Mouse (Mus musculus): ENCODE results near the gene Pagr1b. TPM values are rescaled to one million over a fixed set of nuclear protein-coding genes. Genes with fewer than 3 reads are reported as not detected.

The Pagr1b gene
- polyA plus RNA-seq, 1 experiment from 2014 or later = not detected

DNA sequence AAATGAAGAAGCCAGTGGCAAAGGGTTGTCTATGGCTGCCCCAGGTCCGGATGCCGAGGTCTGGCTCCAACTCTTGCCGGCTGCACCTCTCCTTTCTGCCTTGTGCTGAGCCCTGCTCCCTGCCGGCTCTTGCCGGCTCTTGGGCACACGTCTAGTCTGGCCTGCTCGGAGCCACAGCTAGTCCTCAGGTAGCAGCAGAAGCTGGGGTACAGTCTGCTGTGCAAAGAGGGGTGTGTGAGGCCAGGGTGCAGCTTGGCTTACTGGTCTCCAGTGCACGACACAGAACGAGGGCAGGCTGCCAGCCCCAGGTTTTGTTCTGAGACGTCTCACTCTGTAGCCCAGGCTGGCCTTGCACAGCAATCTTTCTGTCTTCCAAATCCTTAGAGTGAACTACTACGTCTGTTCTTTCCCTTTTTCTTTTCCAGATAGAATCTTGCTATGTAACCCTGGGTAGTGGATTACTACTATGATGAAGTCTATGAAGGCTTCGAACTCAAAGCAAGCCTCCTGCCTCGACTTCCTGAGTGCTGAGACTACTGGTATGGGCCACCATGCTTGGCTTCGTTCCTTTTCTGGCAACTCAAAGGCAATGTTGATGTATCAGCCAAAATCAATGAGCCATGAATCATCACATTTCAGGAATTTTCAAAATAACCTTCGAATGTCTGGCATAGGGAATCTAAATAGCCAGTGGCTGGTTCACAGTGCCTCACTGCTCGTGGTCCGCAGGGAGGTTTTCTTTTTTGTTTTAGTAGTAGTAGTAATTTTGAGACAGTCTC lies 6.8 kb downstream of the Pagr1b start:
- H3K27ac ChIP-seq (replicated peaks in 1 of 2; ENCODE audit: control insufficient read depth in 1 of 2, insufficient read depth in 1 of 2, low read depth in 2 of 2, low read length in 2 of 2) = peak overlapping the region in 1 of 2 experiments; percentile 59; a peak in 1 of 4 replicates
- H3K4me2 ChIP-seq (ENCODE audit: low read length) = no peak overlapping the region
- H3K9me3 ChIP-seq (ENCODE audit: control insufficient read depth, low read length) = no peaks in the 10 kb centered on the region
- 81% methylated on average over 17 of the region's 17 CpGs for WGBS
- no peak overlapping the region for H3K4me3 ChIP-seq (ENCODE audit: control insufficient read depth in 1 of 2, insufficient read depth in 1 of 2, low read depth in 1 of 2, low read length in 2 of 2)
- peaks cover 11 to 17% of the 10 kb centered on the region in 2 experiments for H3K4me1 ChIP-seq (ENCODE audit: control insufficient read depth in 2 of 2, insufficient read depth in 2 of 2, low read length in 2 of 2)
- H3K27me3 ChIP-seq (ENCODE audit: control insufficient read depth, insufficient read depth, low read length) = no peaks in the 10 kb centered on the region
- no peak overlapping the region for H3K9ac ChIP-seq (ENCODE audit: low read length)
- peaks cover 17% of the 10 kb centered on the region for H3K36me3 ChIP-seq (ENCODE audit: control insufficient read depth, insufficient read depth, low read length)
- no peak for ATAC-seq (ENCODE audit: insufficient number of reproducible peaks, insufficient read depth, low FRiP score, low read depth)

DNA sequence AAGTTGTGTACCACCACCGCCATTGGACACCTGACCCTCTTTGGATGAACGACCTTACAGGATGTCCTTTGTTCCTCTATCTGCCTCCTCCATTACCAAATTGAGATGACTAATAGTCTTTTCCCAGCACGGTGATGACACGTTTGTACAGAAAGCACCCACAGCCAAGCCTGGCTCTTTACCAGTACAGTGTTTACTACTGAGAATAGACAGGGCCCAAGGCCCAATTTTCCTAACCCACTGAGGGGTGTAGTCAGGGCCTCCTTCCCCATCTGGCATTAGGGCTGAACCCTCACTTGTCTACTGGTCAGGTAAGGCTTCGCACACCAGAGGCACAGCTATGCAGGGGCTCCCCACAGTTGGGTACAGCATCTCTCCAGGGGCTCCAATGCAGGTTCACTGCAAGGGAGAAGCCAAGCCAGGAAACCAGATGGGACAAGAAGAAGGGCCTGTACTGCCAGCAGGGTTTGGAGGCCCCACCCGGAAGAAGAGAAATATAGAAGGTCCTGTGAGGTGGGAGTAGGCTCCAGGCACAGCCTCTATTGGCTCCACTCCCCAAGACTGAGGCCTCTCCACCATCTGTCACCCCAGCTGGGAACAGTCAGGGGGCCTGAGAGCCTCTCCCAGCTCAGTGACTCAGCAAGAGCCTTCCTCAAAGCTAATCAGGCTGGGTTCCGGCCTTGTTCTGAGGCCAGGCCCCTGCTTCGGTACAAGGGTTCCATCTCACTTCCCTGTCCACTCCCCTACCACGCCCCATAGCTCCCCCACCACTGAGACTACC lies 7.9 kb downstream of the Pagr1b start:
- Histone ChIP-seq H3K4me3 (ENCODE audit: control insufficient read depth in 1 of 2, insufficient read depth in 1 of 2, low read depth in 1 of 2, low read length in 2 of 2) (no peak overlapping the region), H3K36me3 (ENCODE audit: control insufficient read depth, insufficient read depth, low read length) (peaks cover 14% of the 10 kb centered on the region), H3K27ac (replicated peaks in 1 of 2; ENCODE audit: control insufficient read depth in 1 of 2, insufficient read depth in 1 of 2, low read depth in 2 of 2, low read length in 2 of 2) (peak overlapping the region; percentile 57 to 59), H3K9ac (ENCODE audit: low read length) (peak overlapping the region; percentile 26; the same call in 1 of the 2 replicates), H3K9me3 (ENCODE audit: control insufficient read depth, low read length) (no peaks in the 10 kb centered on the region), H3K27me3 (ENCODE audit: control insufficient read depth, insufficient read depth, low read length) (no peaks in the 10 kb centered on the region), H3K4me2 (ENCODE audit: low read length) (no peak overlapping the region), H3K4me1 (ENCODE audit: control insufficient read depth in 2 of 2, insufficient read depth in 2 of 2, low read length in 2 of 2) (peaks cover 9 to 10% of the 10 kb centered on the region in 2 experiments)
- 28% methylated on average over 9 of the region's 9 CpGs for WGBS
- ATAC-seq (ENCODE audit: insufficient number of reproducible peaks, insufficient read depth, low FRiP score, low read depth) = peak; percentile 64

DNA sequence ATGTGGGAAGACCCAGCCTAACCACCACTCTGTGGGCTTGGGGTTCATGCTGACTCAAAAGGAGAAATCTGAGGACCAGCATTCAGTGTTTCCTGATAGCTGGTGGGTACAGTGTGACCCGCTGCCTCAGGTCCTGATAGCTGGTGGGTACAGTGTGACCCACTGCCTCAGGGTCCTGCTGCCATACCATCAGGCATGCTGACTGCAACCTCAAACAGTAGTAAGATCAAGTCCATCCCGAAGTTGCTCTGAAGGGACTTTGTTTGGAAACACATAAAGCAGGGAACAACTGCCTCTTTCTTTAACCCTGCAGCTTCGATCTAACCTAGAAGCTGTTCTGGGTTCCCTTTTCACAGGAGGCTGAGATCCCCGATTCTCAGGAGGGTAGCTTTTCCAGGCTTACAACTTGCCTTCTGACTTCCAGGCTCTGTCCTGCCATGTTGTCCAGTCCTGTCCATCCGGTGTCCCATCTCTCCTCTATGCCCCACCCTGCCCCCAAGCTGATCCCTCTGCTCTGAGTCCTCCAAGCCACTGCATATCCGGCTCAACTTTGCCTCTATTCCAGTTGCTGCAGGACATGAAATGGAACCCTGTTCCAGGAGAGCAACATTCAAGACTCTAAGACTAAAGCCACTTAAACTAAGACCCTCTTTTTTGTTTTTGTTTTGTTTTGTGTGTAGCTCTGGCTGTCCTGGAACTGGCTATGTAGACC lies 8.8 kb downstream of the Pagr1b start:
- Histone ChIP-seq H3K4me3 (ENCODE audit: control insufficient read depth in 1 of 2, insufficient read depth in 1 of 2, low read depth in 1 of 2, low read length in 2 of 2) (no peak overlapping the region), H3K9me3 (ENCODE audit: control insufficient read depth, low read length) (no peaks in the 10 kb centered on the region), H3K27me3 (ENCODE audit: control insufficient read depth, insufficient read depth, low read length) (no peaks in the 10 kb centered on the region), H3K27ac (replicated peaks in 1 of 2; ENCODE audit: control insufficient read depth in 1 of 2, insufficient read depth in 1 of 2, low read depth in 2 of 2, low read length in 2 of 2) (no peak overlapping the region), H3K9ac (ENCODE audit: low read length) (no peak overlapping the region), H3K36me3 (ENCODE audit: control insufficient read depth, insufficient read depth, low read length) (peaks cover 4% of the 10 kb centered on the region; the same call in 1 of the 2 replicates), H3K4me1 (ENCODE audit: control insufficient read depth in 2 of 2, insufficient read depth in 2 of 2, low read length in 2 of 2) (peaks cover 8 to 9% of the 10 kb centered on the region in 2 experiments), H3K4me2 (ENCODE audit: low read length) (no peak overlapping the region)
- no peak for ATAC-seq (ENCODE audit: insufficient number of reproducible peaks, insufficient read depth, low FRiP score, low read depth)
- 84% methylated on average over 6 of the region's 6 CpGs for WGBS

DNA sequence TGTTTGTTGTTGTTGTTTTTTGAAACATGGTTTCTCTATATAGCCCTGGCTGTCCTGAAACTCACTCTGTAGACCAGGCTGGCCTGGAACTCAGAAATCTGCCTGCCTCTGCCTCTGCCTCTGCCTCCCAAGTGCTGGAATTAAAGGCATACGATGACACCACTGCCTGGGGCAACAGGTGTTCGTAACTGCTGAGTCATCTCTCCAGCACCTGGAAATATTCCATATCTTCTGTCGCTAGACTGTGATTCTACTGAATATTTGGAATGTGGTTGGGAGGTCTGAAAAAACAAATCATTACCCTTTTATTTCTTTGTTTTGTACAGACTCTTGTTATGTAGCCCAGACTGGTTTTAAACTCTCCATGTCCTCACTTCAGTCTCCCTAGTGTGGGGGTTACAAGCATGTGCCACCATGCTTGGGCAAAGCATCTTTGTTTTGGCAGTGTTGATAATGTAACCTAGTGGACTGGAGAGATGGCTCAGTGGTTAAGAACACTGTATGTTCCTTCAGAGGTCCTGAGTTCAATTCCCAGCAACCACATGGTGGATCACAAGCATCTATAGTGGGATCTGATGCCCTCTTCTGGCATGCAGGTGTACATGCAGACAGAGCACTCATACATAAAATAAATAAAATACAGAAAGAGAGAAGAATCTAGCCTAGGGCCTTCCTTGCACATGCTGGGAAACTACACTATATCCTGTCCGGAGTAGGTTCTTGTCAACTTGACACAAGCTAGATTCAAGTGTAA lies 12.0 kb downstream of the Pagr1b start:
- no peaks in the 10 kb centered on the region for H3K9me3 ChIP-seq (ENCODE audit: control insufficient read depth, low read length)
- H3K4me1 ChIP-seq (ENCODE audit: control insufficient read depth in 2 of 2, insufficient read depth in 2 of 2, low read length in 2 of 2) = peaks cover 8 to 9% of the 10 kb centered on the region in 2 experiments
- no peak overlapping the region for H3K9ac ChIP-seq (ENCODE audit: low read length)
- WGBS = 82% methylated on average over 4 of the region's 4 CpGs
- H3K27me3 ChIP-seq (ENCODE audit: control insufficient read depth, insufficient read depth, low read length) = no peaks in the 10 kb centered on the region
- no peak overlapping the region for H3K27ac ChIP-seq (replicated peaks in 1 of 2; ENCODE audit: control insufficient read depth in 1 of 2, insufficient read depth in 1 of 2, low read depth in 2 of 2, low read length in 2 of 2)
- ATAC-seq (ENCODE audit: insufficient number of reproducible peaks, insufficient read depth, low FRiP score, low read depth) = no peak
- H3K4me3 ChIP-seq (ENCODE audit: control insufficient read depth in 1 of 2, insufficient read depth in 1 of 2, low read depth in 1 of 2, low read length in 2 of 2) = no peak overlapping the region
- no peak overlapping the region for H3K4me2 ChIP-seq (ENCODE audit: low read length)
- no peaks in the 10 kb centered on the region for H3K36me3 ChIP-seq (ENCODE audit: control insufficient read depth, insufficient read depth, low read length)

DNA sequence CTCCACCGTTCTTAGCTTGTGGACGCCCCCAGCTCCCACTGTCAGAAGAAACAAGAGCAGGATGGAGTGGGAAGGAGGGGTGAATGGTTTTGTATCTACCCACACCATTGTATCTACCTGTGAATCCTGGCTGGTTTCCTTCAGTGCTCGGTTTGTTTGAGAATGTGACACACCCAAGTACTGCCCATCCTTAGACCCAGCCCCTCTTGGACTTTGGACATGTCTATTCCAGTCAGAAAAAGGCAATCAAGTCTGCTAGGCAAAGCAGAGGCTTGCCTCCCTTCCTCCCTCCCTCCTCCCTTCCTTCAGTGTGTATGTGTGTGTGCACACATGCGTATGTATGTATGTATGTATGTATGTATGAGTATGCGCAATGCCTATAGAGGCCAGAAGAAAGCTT lies 12.7 kb downstream of the Pagr1b start:
- no peaks in the 10 kb centered on the region for H3K27me3 ChIP-seq (ENCODE audit: control insufficient read depth, insufficient read depth, low read length)
- no peaks in the 10 kb centered on the region for H3K36me3 ChIP-seq (ENCODE audit: control insufficient read depth, insufficient read depth, low read length)
- no peak for ATAC-seq (ENCODE audit: insufficient number of reproducible peaks, insufficient read depth, low FRiP score, low read depth)
- no peak overlapping the region for H3K27ac ChIP-seq (replicated peaks in 1 of 2; ENCODE audit: control insufficient read depth in 1 of 2, insufficient read depth in 1 of 2, low read depth in 2 of 2, low read length in 2 of 2)
- H3K4me3 ChIP-seq (ENCODE audit: control insufficient read depth in 1 of 2, insufficient read depth in 1 of 2, low read depth in 1 of 2, low read length in 2 of 2) = no peak overlapping the region
- H3K9ac ChIP-seq (ENCODE audit: low read length) = no peak overlapping the region
- peaks cover 5 to 8% of the 10 kb centered on the region in 2 experiments for H3K4me1 ChIP-seq (ENCODE audit: control insufficient read depth in 2 of 2, insufficient read depth in 2 of 2, low read length in 2 of 2)
- H3K9me3 ChIP-seq (ENCODE audit: control insufficient read depth, low read length) = no peaks in the 10 kb centered on the region
- no peak overlapping the region for H3K4me2 ChIP-seq (ENCODE audit: low read length)
- 90% methylated on average over 5 of the region's 5 CpGs for WGBS

DNA sequence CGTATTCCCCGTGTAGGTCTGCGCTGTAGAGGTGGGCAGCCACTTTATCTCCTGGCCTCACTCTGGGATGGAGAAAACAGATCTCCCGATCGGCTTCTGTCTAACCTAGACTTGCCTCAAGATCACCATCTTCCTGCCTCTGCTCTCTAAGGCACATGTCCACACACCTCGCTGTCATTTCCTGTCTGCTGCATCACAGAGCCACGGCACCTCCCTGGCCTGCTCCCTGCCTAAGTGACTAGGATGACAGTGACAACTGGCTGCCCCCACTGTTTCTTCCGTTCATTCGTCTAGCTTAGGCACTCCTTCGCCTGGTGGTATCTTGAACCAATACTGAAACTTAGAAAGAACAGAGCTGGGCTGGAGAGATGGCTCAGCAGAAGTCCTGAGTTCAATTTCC lies 16.7 kb downstream of the Pagr1b start:
- Histone ChIP-seq H3K4me1 (ENCODE audit: control insufficient read depth in 2 of 2, insufficient read depth in 2 of 2, low read length in 2 of 2) (no peaks in the 10 kb centered on the region), H3K4me3 (ENCODE audit: control insufficient read depth in 1 of 2, insufficient read depth in 1 of 2, low read depth in 1 of 2, low read length in 2 of 2) (no peak overlapping the region), H3K36me3 (ENCODE audit: control insufficient read depth, insufficient read depth, low read length) (peaks cover 12% of the 10 kb centered on the region; the same call in 1 of the 2 replicates), H3K9me3 (ENCODE audit: control insufficient read depth, low read length) (peaks cover 4% of the 10 kb centered on the region; the same call in 1 of the 2 replicates), H3K9ac (ENCODE audit: low read length) (no peak overlapping the region), H3K27me3 (ENCODE audit: control insufficient read depth, insufficient read depth, low read length) (no peaks in the 10 kb centered on the region), H3K4me2 (ENCODE audit: low read length) (no peak overlapping the region), H3K27ac (replicated peaks in 1 of 2; ENCODE audit: control insufficient read depth in 1 of 2, insufficient read depth in 1 of 2, low read depth in 2 of 2, low read length in 2 of 2) (no peak overlapping the region)
- WGBS = 71% methylated on average over 10 of the region's 10 CpGs
- no peak for ATAC-seq (ENCODE audit: insufficient number of reproducible peaks, insufficient read depth, low FRiP score, low read depth)

DNA sequence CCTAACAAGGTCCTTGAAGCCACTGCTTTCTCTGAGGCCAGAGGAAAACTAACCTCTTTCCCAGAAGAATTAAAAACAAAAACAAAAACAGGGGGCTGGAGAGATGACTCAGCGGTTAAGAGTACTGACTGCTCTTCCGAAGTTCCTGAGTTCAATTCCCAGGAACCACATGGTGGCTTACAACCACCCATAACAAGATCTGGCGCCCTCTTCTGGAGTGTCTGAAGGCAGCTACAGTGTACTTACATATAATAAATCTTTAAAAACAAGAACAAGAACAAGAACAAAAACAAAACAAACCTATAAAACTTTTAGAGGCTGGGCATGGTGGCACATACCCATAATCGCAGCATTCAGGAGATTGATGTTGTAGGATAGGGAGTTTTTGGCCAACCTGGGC lies 19.8 kb downstream of the Pagr1b start:
- peaks cover 4% of the 10 kb centered on the region; the same call in 1 of the 2 replicates for H3K9me3 ChIP-seq (ENCODE audit: control insufficient read depth, low read length)
- no peaks in the 10 kb centered on the region for H3K4me1 ChIP-seq (ENCODE audit: control insufficient read depth in 2 of 2, insufficient read depth in 2 of 2, low read length in 2 of 2)
- H3K4me3 ChIP-seq (ENCODE audit: control insufficient read depth in 1 of 2, insufficient read depth in 1 of 2, low read depth in 1 of 2, low read length in 2 of 2) = no peak overlapping the region
- H3K4me2 ChIP-seq (ENCODE audit: low read length) = no peak overlapping the region
- H3K27me3 ChIP-seq (ENCODE audit: control insufficient read depth, insufficient read depth, low read length) = no peaks in the 10 kb centered on the region
- ATAC-seq (ENCODE audit: insufficient number of reproducible peaks, insufficient read depth, low FRiP score, low read depth) = no peak
- H3K9ac ChIP-seq (ENCODE audit: low read length) = no peak overlapping the region
- 81% methylated on average over 4 of the region's 4 CpGs for WGBS
- peaks cover 12% of the 10 kb centered on the region; the same call in 1 of the 2 replicates for H3K36me3 ChIP-seq (ENCODE audit: control insufficient read depth, insufficient read depth, low read length)
- H3K27ac ChIP-seq (replicated peaks in 1 of 2; ENCODE audit: control insufficient read depth in 1 of 2, insufficient read depth in 1 of 2, low read depth in 2 of 2, low read length in 2 of 2) = no peak overlapping the region

Data from heart, embryonic 14.5 days (tissue).